Mouse (Mus musculus) forebrain, embryonic 14.5 days (tissue): ENCODE data around the gene Zfp462. TPM values are rescaled to one million over a fixed set of nuclear protein-coding genes. Genes with fewer than 3 reads are reported as not detected.

Source experiments
- ATAC-seq: fragments of 200-750 bp; cut with Nextera tagmentation; 2 replicates; pipeline ENCODE4 v1.8.0; 2017; ENCODE audit warnings: mild to moderate bottlenecking, moderate library complexity
- DNase-seq: peaks from one replicate; pipeline ENCODE4 v3.0.0-alpha.2; 2015; ENCODE audit warnings: low spot score
- H3K27ac ChIP-seq: fragments of 300-500 bp; sonication (generic); 2 replicates; pipeline ENCODE4 v1.5.1; 2014; ENCODE audit warnings: low read depth, mild to moderate bottlenecking, control low read depth, low read length, moderate library complexity
- H3K27me3 ChIP-seq: fragments of 300-500 bp; sonication (generic); replicated peaks from 2 replicates; pipeline ENCODE4 v1.6.1; 2014; ENCODE audit warnings: low read length, control low read depth, mixed read lengths; ENCODE audit not compliant: control insufficient read depth, insufficient read depth
- H3K36me3 ChIP-seq: fragments of 300-500 bp; sonication (generic); 2 replicates; pipeline ENCODE4 v1.6.1; 2014; ENCODE audit warnings: low read length, control low read depth; ENCODE audit not compliant: control insufficient read depth, insufficient read depth
- H3K4me1 ChIP-seq: fragments of 300-500 bp; sonication (generic); 2 replicates; pipeline ENCODE4 v1.6.1; 2014; ENCODE audit warnings: antibody characterized with exemption, low read length, control low read depth; ENCODE audit not compliant: control insufficient read depth, insufficient read depth
- H3K4me2 ChIP-seq: fragments of 300-500 bp; sonication (generic); 2 replicates; pipeline ENCODE4 v1.6.1; 2014; ENCODE audit warnings: mild to moderate bottlenecking, control low read depth, low read length
- H3K4me3 ChIP-seq: fragments of 300-500 bp; sonication (generic); 2 replicates; pipeline ENCODE4 v1.5.1; 2014; ENCODE audit warnings: low read depth, low read length, control low read depth
- H3K9ac ChIP-seq: fragments of 300-500 bp; sonication (generic); 2 replicates; pipeline ENCODE4 v1.6.1; 2014; ENCODE audit warnings: mild to moderate bottlenecking, low read length, control low read depth, moderate library complexity
- H3K9me3 ChIP-seq: fragments of 300-500 bp; sonication (generic); replicated peaks from 2 replicates; pipeline ENCODE4 v1.6.1; 2016; ENCODE audit warnings: low read length, control low read depth, mixed read lengths; ENCODE audit not compliant: control insufficient read depth
- WGBS: fragments of 180-500 bp; shearing (Covaris S2); extraction: QIAGEN DNeasy Blood & Tissue Kit; methylation state at CpG from one replicate; pipeline ENCODE4 v1.1.7; 2014; 5-methylcytosine and 5-hydroxymethylcytosine counted together
- polyA plus RNA-seq: library from polyadenylated mRNA; unstranded; fragments of >200 nt; fragmentation: Nextera tagmentation; extraction: Ambion mirVana; gene quantifications from 2 replicates; pipeline ENCODE4 v1.2.1, GENCODE M21; 2014

Gene Zfp462
- polyA plus RNA-seq, 1 experiment from 2014 or later = 18.7 TPM

GRCm38 (mm10) chr4:55057666-55058455 is 113.0 kb downstream of the Zfp462 start:
- Histone ChIP-seq H3K9ac (no peak overlapping the region), H3K27ac (no peak overlapping the region), H3K36me3 (peaks cover 78% of the 10 kb centered on the region), H3K4me2 (no peak overlapping the region), H3K4me3 (no peak overlapping the region), H3K4me1 (no peaks in the 10 kb centered on the region), H3K9me3 (no peaks in the 10 kb centered on the region), H3K27me3 (no peaks in the 10 kb centered on the region)
- WGBS = 79% methylated on average over 10 of the region's 10 CpGs
- DNase-seq (no peak), ATAC-seq (no peak)

GRCm38 (mm10) chr4:55058901-55059300 is 114.1 kb downstream of the Zfp462 start:
- no peak overlapping the region for H3K4me2 ChIP-seq
- H3K4me3 ChIP-seq = no peak overlapping the region
- H3K9me3 ChIP-seq = no peaks in the 10 kb centered on the region
- ATAC-seq (no peak), DNase-seq (no peak)
- 81% methylated on average over 5 of the region's 5 CpGs for WGBS
- no peak overlapping the region for H3K27ac ChIP-seq
- no peak overlapping the region for H3K9ac ChIP-seq
- H3K36me3 ChIP-seq = peaks cover 77% of the 10 kb centered on the region
- no peaks in the 10 kb centered on the region for H3K27me3 ChIP-seq
- H3K4me1 ChIP-seq = no peaks in the 10 kb centered on the region

GRCm38 (mm10) chr4:55066341-55067170 is 121.7 kb downstream of the Zfp462 start:
- DNase-seq = no peak
- Histone ChIP-seq H3K27me3 (no peaks in the 10 kb centered on the region), H3K36me3 (peaks cover 73% of the 10 kb centered on the region), H3K9me3 (no peaks in the 10 kb centered on the region), H3K9ac (no peak overlapping the region), H3K4me1 (no peaks in the 10 kb centered on the region), H3K27ac (no peak overlapping the region), H3K4me2 (no peak overlapping the region), H3K4me3 (no peak overlapping the region)
- no peak for ATAC-seq
- WGBS = 81% methylated on average over 17 of the region's 17 CpGs

DNA sequence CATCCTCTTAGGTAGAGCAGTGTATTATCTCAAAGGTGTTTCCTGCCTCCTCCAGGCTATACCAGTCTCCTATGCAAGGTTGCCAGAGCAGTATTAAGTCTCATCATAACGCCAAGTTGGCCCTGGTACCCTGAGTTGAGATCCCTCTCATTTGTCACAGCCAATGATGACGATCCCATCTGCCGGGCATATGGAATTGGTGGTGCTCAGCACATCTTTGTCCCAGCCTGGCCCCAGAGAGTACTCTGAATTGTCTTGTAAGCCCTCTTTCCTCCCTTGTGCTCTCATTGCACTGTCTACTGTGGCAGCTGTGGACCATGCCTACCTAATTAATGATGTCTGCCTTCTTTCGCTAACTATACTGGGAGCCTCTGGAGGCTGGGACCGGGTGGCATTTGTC is 126.7 kb downstream of the Zfp462 start:
- DNase-seq = peak; percentile 47
- Histone ChIP-seq H3K4me2 (no peak overlapping the region), H3K4me3 (no peak overlapping the region), H3K9ac (no peak overlapping the region), H3K4me1 (no peaks in the 10 kb centered on the region), H3K36me3 (peaks cover 85% of the 10 kb centered on the region), H3K27ac (no peak overlapping the region; the same call in 1 of the 2 replicates), H3K9me3 (no peaks in the 10 kb centered on the region), H3K27me3 (no peaks in the 10 kb centered on the region)
- peak; percentile 56; the same call in 1 of the 2 replicates for ATAC-seq
- WGBS = 52% methylated on average over 5 of the region's 5 CpGs

GRCm38 (mm10) chr4:55077133-55077889 is 132.5 kb downstream of the Zfp462 start:
- no peak overlapping the region for H3K4me3 ChIP-seq
- no peak overlapping the region for H3K4me2 ChIP-seq
- DNase-seq = peak; percentile 92
- H3K27me3 ChIP-seq = no peaks in the 10 kb centered on the region
- H3K27ac ChIP-seq = peak overlapping the region; percentile 90
- no peak overlapping the region for H3K9ac ChIP-seq
- H3K36me3 ChIP-seq = peaks cover 80% of the 10 kb centered on the region
- peak; percentile 87 for ATAC-seq
- no peaks in the 10 kb centered on the region for H3K9me3 ChIP-seq
- WGBS = 19% methylated on average over 11 of the region's 11 CpGs
- peaks cover 19% of the 10 kb centered on the region for H3K4me1 ChIP-seq

DNA sequence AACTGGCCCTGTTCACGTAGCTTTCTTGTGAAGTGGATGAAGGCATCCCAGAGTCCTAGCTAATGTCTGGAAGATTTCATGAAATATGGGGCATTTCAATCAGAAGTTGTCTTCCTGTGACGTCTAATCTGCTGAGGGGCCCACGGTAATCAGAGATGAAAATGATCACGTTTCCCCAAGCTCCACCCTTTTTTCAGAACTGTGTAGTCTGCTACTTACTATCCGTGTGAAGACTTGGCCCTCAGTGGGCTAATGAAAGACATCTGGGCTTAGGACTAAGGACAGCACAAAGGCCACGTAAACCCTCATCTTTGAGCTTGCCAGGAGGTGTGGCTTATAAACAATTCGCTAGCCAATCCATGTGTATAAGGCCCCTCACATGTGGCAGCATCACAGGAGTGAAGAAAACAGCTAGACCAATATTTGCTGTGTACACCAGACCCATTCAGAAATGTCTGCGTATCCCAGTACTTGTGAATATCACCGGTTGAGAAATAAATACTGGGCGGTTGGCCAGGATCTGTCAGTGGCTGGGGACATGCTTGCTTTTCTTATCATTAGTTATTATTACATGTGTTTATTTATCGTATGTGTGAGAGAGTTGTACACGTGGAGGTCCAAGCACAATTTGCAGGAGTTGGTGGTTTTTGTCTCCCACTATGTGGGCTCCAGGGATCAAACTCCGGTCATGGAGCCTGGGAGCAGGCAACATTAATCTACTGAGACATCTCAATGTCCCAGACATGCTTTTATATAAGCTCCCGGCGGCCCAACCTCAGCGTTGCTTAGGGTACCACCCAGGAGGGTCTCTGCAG is 133.3 kb downstream of the Zfp462 start:
- Histone ChIP-seq H3K9ac (no peak overlapping the region), H3K4me3 (no peak overlapping the region), H3K4me1 (peaks cover 19% of the 10 kb centered on the region), H3K4me2 (0 out of 2 replicates have a peak overlapping the region, but pooled peaks have one; percentile 1), H3K36me3 (peaks cover 73% of the 10 kb centered on the region), H3K27me3 (no peaks in the 10 kb centered on the region), H3K9me3 (no peaks in the 10 kb centered on the region), H3K27ac (peak overlapping the region; percentile 90)
- ATAC-seq (peak; percentile 69), DNase-seq (peak; percentile 58)
- 48% methylated on average over 16 of the region's 16 CpGs for WGBS

GRCm38 (mm10) chr4:55079056-55079455 is 134.2 kb downstream of the Zfp462 start:
- Histone ChIP-seq H3K27me3 (no peaks in the 10 kb centered on the region), H3K4me1 (peaks cover 19% of the 10 kb centered on the region), H3K9me3 (no peaks in the 10 kb centered on the region), H3K4me2 (no peak overlapping the region), H3K4me3 (no peak overlapping the region), H3K36me3 (peaks cover 70% of the 10 kb centered on the region), H3K27ac (peak overlapping the region; percentile 90; the same call in 1 of the 2 replicates), H3K9ac (no peak overlapping the region)
- ATAC-seq = no peak
- DNase-seq = no peak
- WGBS = 86% methylated on average over 9 of the region's 9 CpGs

- Histone ChIP-seq H3K4me3 (no peak overlapping the region), H3K4me2 (no peak overlapping the region), H3K27me3 (no peaks in the 10 kb centered on the region), H3K9ac (no peak overlapping the region), H3K4me1 (no peaks in the 10 kb centered on the region), H3K27ac (no peak overlapping the region), H3K36me3 (peaks cover 47% of the 10 kb centered on the region), H3K9me3 (no peaks in the 10 kb centered on the region)
- no peak for DNase-seq
- ATAC-seq = no peak
- 81% methylated on average over 6 of the region's 6 CpGs for WGBS
Measured at GRCm38 (mm10) chr4:55084080-55084688, 139.3 kb downstream of the Zfp462 start.
